Mouse (Mus musculus): ENCODE results near the gene Phactr1. TPM values are rescaled to one million over a fixed set of nuclear protein-coding genes. Genes with fewer than 3 reads are reported as not detected.
"Not testable (repeated sequence)": the region's sequence is repeated elsewhere in the genome, so short reads cannot be mapped to it uniquely, and the experiment has no call there.

Phactr1 gene
- total RNA-seq, 4 experiments from 2014 or later, result 3.8 to 9.0 (median 6.7) TPM

DNA sequence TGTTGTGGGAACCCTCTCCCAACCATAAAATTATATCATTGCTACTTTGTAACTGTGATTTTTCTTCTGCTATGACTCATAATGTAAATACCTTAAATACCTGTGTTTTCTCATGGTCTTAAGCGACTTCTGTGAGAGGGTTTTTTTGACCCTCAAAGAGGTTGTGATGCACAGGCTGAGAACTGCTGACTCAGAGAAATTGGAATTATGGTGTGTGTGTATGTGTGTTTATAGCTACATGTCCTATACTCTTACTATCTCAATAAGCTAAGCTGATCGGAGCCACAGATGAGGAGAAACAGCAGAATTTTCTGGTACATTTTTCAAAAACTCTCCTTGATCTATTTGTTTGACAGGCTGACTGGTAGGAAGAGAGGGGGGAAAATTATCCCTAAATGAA is 239.6 kb downstream of the Phactr1 start:
- DNase-seq (ENCODE audit: low spot score), result no peak

DNA sequence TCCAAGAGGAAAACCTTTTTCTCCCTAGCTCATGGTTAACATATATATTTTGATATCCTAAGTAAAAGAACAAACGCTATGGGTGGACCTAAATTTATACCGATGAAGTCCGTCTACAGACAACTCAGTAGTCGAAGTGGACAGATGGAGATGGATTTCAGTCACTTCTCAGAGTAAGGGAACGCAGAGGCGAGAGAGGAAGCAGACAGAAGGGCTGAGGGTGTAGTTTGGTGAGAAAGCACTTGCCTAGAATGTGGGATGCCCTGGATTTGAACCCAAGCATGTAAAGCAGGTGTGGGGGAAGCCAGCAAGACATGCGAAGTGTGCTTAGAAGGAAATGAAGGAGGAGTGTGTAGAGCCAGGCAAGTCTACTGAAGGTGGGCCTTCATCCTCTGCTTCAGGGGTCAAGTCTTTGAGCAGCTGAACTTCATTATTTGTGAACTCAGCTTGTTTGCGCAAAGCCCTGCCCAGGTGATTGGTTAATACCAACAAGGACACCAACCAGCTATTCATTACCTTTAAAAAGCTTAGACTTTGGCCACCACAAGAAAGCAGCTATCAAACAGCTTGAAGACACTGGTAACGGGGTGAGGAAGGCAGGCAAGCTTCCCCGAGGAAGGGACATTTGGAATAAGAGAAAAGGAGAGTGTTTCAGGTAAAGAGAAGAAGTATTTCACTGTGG is 241.5 kb downstream of the Phactr1 start:
- DNase-seq (ENCODE audit: low spot score), result no peak

DNA sequence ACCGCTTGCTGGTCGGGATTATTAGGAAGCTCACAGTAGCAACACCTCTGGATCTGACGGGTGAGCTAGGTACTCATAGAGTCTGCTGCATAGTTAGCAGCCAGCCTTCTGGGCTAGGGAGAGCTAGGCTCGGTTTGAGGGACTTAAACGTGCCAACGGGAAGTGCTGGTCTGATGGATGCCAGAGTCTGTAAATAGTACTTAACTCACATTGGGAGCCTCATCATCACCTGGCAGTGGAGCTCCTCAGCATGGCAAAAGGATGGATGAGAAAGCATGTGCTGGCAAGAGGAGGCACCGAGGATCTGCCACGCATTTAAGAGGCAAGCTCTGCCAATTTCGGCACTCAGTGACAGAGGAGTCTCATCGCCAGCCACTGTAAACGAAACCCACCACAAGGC is 247.4 kb downstream of the Phactr1 start:
- no peak for DNase-seq (ENCODE audit: low spot score)

DNA sequence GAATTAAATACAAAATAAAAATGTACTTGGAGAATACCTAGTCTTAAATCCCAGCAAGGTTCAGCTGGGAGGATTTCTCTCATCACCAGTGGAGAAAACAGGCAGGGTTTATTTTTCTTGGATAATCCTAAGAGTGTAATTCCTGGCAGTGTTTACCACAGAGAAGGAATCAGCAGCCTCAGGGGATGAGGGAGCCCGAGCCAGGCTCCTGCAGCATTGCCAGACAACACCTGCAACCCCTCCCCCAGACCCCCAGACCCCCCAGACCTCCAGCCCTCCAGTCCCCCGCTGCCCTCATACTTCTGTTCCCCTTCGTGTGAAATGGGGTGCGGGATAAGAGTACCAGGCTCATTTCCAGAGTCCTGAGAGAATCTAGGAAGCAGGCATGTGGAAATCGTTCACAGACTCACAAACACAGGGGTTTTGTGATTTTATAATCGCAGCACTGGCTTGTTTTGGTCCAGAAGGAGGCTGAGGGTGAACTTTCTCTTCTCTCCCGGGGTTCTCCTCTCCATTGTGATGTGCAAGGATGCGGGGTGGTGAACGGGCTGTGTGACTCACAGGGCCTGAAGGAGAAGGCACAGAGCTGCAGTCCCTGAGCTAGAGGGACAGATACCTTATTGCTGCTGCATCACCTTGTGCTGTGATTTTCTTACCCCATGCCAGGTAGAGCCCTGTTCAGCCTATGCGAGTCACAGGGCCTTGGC is 249.3 kb downstream of the Phactr1 start:
- no peak for DNase-seq (ENCODE audit: low spot score)

DNA sequence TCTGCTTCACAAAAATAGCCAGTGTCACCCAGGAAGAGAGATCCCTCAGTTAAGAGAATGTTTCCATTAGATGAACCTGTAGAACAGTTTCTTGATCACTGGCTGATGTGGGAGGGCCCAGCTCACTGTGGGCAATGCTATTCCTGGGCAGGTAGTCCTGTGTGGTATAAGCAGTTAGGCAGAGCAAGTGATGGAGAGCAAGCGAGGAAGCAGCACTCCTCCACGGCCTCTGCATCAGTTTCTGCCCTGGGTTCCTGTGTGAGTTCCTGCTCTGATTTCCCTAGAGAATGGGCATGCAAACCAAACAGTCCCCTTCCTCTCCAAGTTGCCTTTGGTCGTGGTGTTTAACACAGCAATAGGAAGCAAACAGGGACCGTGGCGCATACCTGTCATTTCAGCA is 251.6 kb downstream of the Phactr1 start:
- no peak for DNase-seq (ENCODE audit: low spot score)

DNA sequence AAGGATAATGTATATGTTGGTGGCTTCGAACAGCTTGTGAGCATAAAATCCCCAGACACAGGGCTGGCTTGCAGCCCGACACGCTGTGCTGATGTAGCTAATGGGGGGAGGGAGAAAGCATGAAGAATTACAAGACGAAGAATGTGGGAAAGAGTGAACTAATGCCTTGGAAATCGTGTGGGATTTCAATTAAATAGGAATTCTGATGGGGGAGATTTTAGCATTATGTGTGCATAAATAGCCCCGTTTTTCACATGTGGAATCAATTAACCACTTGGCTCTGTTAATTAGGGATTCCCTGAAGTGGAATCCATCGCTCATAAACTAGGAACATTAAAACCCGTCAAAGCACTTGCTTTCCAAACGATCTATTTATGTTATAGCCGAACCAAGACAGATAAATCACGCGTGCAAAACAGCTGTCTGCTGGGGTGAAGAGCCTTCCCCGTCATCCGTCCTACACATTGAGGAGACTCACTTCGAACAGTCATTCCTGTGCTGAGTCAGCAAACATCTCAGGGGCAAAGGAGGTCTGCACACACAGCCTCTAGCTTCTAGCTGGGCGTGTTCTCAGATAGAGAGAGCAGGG is 254.2 kb downstream of the Phactr1 start:
- no peak for DNase-seq (ENCODE audit: low spot score)

DNA sequence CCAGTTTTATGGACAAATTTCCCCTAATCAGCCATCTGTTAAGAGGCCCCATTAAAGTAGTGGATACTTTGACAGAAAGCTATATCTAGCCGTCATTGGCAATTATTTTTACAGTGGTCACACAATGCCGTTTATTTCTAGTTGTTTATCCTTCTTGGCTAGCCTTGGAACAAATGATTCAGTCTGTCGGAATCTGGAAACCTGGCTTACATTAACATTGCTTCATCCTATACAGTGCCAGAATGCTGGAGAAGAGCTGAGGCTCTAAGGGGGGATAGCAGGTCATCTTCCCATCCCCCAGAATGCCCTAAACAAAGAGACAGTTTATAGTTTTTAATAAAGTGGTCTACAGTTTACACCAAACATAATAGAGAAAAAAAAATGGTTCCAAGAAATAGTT is 257.4 kb downstream of the Phactr1 start:
- DNase-seq (ENCODE audit: low spot score), result no peak

DNA sequence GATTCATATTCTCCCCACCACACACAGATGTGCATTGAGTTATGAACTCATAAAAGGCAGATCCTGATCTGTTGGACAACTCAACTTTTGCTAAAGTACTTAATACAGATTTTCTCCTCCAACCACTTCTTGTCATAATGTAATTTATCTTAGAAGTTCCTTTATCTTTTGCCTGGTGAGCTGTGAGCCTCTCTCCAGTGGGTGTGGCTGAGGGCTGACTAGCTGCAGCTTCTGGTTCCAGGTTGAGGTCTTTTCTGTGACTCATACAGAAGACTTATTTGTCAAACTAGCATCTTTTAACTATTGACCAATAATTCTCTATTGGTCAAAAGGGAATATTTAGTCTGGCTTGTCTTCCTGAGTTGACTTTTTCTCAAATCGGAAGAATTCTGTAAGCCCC is 257.9 kb downstream of the Phactr1 start:
- DNase-seq (ENCODE audit: low spot score), result no peak

DNA sequence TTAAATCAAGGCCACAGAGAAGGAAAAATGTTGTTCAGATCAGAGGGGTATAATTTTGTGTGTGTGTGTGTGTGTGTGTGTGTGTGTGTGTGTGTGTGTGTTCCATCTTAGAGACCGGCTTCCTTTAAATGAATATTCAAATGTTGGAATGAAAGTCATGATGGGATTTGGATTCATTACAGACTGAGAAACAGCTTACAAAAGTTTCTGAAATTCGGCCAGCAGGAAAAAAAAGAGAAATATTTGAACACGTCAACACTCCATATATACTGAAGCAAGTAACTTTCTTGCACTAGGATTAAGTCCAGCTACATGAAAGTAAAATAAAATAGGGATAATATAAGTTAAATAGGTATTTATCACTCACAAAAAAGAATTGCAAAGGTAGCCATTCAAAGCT is 259.8 kb downstream of the Phactr1 start:
- DNase-seq (ENCODE audit: low spot score), result no peak

DNA sequence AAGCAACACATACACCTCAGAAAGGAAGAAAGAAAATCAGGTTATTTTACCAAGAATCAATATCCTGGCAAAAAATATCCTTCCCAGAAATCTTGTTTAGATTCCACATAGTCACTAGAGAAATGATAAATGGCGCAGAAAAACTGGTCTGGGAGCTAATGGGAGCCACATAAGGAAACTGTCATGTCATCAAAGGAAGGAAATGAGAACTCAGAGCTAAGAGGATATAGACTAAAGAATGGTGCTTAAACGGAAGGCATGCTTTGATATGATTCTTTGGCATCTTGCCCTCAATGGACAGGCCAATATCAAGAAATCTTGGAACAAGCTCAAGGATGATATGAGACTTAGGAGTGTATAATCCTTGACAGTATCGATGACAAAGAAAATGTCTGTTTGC is 263.7 kb downstream of the Phactr1 start:
- no peak for DNase-seq (ENCODE audit: low spot score)

DNA sequence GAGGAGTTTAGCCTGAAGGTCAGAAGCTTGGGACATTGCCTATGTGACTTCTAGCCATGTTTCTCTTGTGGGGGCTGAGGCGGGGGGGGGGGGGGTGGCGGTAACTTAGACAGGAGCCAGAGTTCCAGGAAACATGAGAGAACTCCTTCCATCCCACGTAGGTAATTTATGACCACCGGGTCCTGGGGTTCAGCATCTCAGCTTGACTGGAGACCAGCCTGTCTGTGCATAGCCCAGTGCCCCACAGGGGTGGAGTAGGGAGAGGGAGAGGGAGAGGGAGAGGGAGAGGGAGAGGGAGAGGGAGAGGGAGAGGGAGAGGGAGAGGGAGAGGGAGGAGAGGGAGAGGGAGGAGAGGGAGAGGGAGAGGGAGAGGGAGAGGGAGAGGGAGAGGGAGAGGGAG is 264.8 kb downstream of the Phactr1 start:
- not testable (repeated sequence) for DNase-seq (ENCODE audit: low spot score)

DNA sequence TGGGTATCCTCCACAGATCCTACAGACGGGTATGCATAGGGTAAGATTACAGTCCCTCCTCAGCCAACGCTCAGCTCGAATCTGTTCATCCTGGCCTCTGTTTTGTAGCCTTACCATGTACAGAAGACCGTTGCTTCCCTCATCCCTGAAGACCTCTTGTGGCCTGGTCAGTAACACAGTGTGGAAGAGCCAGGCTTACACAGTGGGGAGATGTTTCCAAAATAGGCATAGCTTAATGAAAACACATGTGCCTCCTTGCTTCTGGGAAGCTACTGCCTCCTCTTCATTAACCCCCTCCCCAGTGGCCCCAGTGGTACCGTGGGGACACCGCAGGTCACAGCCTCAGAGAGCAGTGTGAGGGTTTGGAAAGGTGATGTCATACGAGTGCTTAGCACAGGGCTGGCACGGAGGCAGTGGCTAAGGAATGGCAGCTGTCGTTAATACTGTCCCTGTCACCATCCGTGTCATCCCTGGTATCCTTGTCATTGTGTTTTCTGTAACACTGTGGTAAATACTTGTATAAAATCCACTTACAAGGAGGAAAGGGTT is 268.4 kb downstream of the Phactr1 start:
- DNase-seq (ENCODE audit: low spot score), result no peak

DNA sequence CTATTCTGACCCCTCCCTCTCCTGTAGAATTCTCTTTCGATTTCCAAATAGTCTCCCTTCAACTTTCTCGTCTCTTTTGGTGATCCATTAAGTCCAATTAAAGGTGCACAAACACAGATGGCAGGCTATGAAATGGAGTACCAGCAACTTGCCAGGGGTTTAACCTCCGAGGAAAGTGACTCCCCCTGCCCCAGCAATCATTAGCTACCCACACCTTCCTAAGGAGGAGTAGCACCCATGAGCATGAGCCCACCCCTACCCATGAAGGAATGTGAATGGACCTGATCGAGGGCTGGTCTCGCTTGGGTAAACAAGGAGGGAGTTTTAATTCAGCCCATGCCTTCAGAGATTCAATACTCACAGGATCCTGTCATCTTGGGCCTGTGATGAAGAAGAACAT is 268.9 kb downstream of the Phactr1 start:
- no peak for DNase-seq (ENCODE audit: low spot score)

DNA sequence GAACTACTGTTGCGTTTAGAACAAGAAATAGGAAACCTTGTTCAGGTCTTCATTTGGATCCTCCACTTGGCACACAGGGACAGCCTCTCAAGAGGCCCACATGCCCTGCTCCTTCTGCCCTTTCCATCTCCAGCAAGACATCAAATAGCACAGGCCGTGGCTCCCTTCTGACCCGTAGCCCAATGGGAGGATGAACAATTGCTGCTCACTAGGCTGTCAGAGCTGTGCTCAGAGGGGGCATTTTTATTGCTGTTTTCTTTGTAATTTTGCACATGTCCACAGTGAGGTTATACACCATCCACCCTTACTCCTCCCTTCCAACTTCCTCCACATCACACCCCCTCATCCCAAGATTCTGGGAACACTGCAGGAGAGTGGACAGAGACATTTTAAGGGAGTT is 269.6 kb downstream of the Phactr1 start:
- no peak for DNase-seq (ENCODE audit: low spot score)

DNA sequence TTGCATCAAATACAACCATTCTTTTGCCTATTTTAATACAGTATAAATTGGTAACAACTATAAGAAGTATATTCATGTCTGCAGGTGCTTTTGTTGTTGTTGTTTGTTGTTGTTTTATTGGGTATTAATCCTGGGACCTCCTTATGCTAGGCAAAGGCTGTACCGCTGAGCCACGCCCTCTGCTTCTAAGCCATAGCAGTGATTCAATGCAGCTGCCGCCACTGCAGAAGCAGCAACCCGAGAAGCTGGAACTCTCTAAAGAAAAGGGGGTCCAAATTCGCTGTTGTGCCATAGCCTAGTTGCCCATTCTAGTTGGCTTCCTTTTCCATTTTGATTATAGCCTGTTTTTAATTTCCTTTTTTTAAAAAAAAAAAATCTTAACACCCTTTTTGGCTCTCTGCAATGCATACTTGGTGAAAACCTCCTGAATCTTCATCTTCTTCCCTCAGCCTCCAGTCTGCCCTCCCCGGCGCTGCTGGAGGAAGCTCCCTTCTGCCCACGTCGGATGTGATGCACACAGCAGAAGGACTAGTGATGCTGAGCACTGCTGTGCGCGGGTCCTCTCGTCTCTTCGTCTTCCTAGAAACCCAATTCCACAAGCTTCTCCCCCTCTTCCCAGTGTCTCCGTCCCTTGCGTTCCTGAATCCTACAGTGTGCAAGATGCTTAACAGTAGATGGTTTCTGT is 271.8 kb downstream of the Phactr1 start:
- DNase-seq (ENCODE audit: low spot score), result no peak

DNA sequence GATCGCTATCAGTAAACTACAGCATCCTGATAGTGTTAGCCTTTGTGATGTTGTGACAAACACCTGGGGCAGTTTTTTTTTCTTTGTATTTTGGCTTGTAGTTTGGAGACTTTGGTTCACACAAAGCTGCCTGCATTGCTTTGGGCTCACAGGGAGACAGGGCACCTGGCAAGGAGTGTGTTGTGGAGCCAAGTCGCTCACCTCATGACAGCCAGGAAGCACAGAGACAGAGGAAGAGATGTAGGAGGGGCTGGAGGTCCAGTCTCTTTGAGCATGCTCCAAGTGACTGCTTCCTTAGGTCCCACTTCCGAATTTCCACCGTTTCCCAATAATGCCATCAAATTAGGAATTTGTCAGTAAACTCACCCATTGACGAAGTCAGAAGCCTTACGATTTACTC is 272.6 kb downstream of the Phactr1 start:
- DNase-seq (ENCODE audit: low spot score), result no peak

DNA sequence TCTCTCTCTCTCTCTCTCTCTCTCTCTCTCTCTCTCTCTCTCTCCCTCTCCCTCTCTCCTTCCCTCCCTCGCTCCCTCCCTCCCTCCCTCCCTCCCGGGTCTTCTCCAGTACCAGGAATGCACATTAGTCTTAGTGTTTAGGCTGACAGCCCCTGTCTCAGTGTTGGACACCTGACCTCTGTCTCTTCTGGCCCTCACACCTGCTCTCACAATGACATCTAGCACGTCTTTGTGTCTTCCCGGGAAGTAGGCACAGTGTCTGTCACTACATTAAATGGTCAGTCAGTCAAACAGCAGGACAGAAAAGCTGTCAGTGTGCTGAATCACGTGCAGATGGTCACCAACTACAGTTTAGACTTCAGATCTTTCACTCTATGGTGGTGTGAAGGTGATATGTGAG is 273.7 kb downstream of the Phactr1 start:
- DNase-seq (ENCODE audit: low spot score), result no peak

DNA sequence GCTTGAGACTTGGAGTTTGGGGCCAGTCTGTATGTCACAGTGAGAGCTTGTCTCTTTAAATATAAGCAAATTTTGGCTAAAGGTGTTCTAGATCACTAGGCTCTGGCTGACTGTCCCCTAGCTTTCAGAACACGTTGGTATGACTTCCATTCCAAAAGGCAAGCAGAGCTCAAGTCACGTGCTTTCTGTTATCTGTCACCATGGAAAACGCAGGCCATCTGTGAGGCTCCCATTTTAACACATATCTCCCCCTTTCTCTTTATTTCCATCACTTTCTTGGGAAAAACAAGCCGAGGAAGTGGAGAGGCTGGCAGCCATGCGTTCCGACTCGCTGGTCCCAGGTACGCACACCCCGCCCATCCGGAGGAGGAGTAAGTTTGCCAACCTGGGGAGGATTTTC is 275.9 kb downstream of the Phactr1 start:
- DNase-seq (ENCODE audit: low spot score), result no peak

DNA sequence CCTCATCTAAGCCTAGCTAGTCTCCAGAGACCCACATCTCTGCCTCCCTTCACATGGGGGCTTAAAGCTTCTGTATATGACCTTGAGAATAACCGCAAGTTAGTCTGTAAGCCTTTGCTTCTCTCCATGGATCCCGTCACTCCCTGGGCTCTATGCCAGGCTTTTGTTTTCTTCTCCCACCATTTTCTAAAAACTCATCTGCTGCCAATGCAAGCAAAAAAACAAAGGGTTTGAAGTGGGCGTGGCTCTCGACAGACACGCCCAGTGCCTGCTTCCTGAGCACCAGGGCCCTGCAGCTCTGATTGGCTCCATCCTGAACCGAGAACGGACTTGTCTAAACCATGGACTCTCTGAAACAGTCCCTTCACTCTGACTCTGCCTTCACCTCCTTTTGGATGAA is 277.4 kb downstream of the Phactr1 start:
- peak; percentile 14 for DNase-seq (ENCODE audit: low spot score)

DNA sequence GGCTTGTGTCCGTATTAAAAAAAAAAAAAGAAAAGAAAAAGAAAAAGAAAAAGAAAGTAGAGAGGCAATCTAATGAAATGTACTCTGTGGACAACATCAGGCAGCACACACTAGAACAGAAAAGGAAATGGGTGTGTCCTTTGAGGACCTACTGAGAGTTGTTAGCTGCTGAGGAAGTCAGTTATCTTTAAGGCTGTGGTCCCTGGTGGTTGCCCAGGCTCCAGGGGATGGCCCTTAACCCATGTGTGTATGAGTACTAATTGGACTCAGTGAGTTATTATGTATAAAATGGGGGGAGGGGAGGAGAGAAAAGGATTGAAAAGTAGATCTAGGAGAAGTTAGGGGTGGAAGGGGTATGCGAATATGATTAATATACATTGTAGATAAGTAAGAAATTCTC is 278.4 kb downstream of the Phactr1 start:
- no peak for DNase-seq (ENCODE audit: low spot score)

DNA sequence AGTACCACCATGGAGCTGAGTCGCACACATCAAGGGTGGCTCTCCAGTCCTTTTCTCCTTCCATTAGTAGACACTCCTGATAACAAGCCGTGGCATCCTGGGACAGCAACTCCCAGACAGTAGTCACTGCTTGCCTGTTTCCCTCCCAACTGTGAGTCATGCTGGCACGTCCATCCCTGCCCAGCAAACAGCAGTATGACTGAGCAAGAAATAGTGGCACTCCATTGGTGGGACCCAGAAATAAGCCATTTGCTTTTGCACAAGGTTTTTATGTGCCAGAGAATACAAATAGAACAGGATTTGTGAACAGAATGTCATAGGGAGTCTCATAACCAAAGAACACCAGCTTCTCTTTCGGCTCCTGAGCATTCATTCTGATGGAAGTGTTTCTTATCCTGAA is 281.1 kb downstream of the Phactr1 start:
- no peak for DNase-seq (ENCODE audit: low spot score)

DNA sequence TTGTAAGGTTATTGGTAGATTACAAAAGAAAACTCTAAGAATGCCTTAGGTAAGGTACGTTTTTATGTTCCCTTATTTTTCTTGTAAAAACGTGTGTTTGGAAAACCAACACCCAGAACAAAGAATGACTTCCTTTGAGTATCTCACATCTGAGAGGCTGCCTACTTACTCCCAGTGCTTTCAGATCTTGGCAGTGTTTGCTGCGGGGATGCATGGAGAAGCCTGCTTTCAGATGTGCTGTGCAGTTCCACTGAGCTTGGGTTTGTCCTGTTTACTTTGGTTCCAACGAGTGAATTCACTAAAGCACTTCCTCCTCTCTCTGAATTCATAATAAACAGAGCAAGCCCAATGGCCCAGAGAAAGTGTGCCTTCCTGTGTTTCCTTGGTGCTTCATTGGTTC is 288.1 kb downstream of the Phactr1 start:
- DNase-seq (ENCODE audit: low spot score), result no peak

All from heart, adult 8-10 months (tissue).